Mouse (Mus musculus): ENCODE measurements around the gene Arl3.

Gene Arl3

GRCm38 (mm10) chr19:46500581-46501341 lies 72.2 kb downstream of the Arl3 start:
- no peak for DNase-seq (ENCODE audit: low spot score)

DNA sequence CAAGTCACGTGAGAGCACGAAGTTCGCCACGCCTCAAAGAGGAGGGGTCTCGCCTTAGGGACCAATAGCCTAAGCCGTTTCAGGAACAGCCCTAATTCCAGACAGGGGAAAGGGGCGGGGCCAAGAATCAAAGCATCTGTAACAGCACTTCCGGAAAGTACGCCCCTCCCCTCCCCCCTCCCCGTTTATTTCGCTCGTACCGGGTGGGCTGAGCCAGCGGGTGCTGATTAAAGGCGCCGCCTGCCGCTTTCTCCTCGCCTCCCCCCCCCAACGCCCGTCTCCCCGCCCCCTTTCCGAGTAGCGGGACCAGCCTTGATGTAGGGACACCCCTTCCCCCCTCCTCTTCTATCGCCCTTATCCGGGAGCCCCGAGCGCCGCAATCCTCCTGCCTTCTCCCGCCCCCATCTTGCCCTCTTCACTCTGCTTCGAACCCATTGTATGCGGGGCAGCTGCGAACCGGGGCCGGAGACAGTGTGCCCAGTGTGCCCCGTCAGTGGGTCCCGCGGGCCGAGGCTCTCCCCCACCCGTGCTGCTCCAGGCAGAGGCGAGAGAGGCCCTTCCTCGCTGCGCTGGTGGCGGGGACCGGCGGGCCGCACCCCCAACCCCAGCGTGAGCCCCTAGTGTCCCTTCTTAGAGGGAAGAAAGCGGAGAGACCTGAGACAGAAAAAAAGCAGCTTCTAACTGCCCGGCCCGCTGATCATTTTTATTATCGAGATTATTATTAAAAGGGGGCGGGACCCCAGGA lies 73.0 kb downstream of the Arl3 start:
- DNase-seq (ENCODE audit: low spot score), result peak; percentile 96

GRCm38 (mm10) chr19:46499539-46499835 lies 73.5 kb downstream of the Arl3 start:
- DNase-seq (ENCODE audit: low spot score), result no peak

DNA sequence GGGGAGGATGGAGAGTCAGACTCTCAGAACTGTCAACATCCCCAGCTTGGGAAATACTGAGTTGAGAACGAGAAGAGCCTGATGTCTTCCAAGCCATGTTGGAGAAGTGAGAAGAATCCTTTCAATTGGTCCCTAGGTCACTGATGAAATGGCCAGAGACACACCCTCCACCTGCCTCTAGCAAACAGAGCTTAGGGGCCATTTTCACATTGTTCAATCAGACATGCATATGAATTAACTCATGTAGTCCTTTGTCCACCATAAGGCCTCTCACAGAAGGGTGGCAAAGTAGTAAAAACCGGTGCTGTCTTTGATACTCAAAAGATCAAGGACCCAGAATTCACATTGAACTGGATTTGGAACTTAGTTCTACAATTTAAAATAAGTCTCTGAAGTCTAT lies 75.8 kb downstream of the Arl3 start:
- no peak for DNase-seq (ENCODE audit: low spot score)

DNA sequence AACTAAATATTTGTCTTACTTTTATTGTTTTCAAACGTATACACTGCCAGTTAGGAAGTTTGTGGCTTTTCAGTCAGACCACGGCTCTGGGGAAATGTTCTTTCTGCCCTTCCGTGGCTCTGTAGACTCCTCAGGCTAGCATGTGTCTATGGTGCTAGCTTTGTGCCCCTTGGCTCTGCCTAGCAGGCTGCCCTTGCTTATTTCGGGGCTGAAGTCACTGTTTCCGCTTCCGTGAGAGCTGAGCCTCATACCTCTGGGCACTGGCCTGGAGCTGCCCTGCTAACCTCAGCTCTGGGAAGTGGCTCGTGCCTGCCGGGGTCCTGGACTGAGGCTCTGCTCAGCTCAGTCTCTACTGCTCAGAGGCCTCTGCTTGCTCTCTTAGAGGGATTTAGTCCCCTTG lies 77.9 kb downstream of the Arl3 start:
- DNase-seq (ENCODE audit: low spot score), result no peak

- no peak for DNase-seq (ENCODE audit: low spot score)
Measured at GRCm38 (mm10) chr19:46490634-46491033, 82.4 kb downstream of the Arl3 start.

GRCm38 (mm10) chr19:46489448-46489847 lies 83.5 kb downstream of the Arl3 start:
- DNase-seq (ENCODE audit: low spot score), result no peak

DNA sequence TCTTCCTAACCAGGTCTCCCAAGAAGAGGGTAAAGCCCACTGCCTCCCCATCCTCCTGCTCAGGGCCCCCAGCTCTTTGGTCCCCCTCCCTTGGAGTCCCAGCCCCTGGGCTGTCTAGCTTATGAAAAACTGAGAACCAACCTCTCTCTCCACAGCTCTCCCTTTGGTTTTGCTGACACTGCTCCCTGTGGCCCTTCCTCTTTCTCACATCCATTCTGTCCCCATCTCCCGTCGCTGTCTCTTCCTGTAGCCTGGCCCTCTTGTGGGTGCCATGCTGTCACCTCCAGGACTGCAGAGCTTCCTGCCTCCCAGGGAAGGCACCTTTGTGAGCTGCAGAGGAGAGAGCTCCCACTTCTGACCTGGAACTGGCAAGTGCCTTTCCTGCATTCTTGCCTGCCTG lies 86.3 kb downstream of the Arl3 start:
- no peak for DNase-seq (ENCODE audit: low spot score)

GRCm38 (mm10) chr19:46485847-46486246 lies 87.2 kb downstream of the Arl3 start:
- DNase-seq (ENCODE audit: low spot score), result no peak

- DNase-seq (ENCODE audit: low spot score), result peak; percentile 54
Measured at GRCm38 (mm10) chr19:46484518-46484917, 88.5 kb downstream of the Arl3 start.

DNA sequence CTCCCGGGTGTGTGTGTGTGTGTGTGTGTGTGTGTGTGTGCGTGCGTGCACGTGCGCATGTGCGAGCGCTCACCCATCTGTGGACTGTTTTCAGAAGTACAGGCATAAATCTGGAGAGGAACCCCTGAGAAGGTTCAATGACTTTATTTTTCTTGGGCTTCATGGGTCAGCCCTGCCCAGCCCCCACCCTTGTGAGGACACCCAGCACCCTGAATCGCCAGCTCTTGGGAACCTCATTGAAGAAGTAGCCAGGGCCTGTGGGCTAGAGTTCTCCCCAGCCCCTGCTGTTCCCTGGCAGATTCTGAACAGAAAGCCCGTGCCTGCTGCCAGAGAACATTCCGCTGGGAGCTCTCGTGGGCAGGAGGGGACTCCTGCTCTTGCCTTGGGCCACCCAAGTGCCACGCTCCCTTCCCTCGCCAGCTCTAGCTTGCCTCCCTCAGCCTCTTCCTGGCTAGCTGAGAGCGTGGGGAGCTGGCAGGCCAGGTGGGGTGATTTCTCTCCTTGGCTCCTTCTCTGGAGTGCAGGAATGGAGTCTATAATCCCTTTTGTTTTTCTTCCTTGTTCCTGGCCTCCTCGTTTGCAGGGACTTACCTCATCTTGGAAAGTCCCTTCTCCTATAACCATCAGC lies 89.2 kb downstream of the Arl3 start:
- DNase-seq (ENCODE audit: low spot score), result no peak

DNA sequence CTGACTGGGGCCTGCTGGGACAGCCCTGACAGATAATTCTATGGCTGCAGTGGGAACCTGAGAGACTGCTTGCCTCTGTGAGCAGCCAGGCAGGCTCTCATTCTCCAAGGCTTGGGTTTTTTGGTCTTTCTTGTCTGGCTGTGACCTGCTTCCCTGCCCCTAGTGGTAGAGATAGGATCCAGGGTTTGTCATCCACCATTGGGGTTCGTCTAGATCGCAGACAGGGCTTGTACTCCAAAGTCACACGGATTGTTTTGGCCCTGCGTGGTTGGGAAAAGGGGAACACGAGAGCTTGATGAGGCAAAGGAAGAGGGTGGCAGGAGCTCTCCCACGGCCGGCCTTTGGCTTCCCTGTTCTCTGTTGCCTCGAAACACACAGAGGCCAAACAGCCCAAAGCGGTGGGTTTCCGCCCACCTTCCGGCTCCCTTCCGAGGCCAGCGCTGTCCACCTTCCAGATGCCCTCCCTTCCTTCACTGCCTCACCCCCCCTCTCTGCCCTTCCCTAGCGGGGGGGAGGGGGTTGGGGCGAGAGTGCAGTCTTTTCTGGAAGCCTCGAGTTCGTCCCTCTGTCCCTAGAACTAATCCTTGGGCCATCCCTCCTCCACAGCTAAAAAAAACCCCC lies 90.0 kb downstream of the Arl3 start:
- DNase-seq (ENCODE audit: low spot score), result no peak

DNA sequence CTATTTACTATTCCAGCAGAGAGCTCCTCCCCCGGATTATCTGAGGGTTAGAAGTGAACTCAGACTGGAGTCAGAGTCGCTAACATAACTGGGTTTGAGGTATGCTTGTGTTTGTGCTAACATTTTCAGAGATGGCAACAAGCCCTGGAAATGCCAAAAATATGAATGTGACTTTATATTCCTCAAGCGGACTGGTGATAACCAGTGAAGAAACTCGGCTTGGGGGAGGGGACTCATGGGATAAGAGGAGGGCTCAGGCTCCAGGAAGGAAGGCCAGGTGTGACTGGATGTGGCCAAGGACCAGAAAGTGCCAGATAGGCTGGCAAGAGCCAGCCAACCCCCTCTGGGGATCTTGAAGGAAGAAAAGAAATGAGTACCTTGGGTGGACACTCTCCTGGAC lies 91.2 kb downstream of the Arl3 start:
- DNase-seq (ENCODE audit: low spot score), result no peak

GRCm38 (mm10) chr19:46481352-46481751 lies 91.6 kb downstream of the Arl3 start:
- no peak for DNase-seq (ENCODE audit: low spot score)

Data from testis, postnatal 14 days (tissue).